Mouse (Mus musculus) small intestine, adult 2 months (tissue): ENCODE data around the gene A630095N17Rik. TPM values are rescaled to one million over a fixed set of nuclear protein-coding genes. Genes with fewer than 3 reads are reported as not detected.
A peak's percentile ranks its signal among the peaks of the same experiment; 100 is the strongest.

ENCODE experiments used
- H3K27ac ChIP-seq: fragments of 200-500 bp; 2 replicates; pipeline ENCODE4 v1.5.1; 2012; ENCODE audit warnings: low read depth, low read length, control low read depth, inconsistent platforms; ENCODE audit not compliant: insufficient read depth
- H3K27me3 ChIP-seq: fragments of 200-500 bp; 2 replicates; pipeline ENCODE4 v1.6.1; 2012; ENCODE audit warnings: mild to moderate bottlenecking, moderate library complexity, low read length, inconsistent platforms; ENCODE audit not compliant: control insufficient read depth, insufficient read depth
- H3K36me3 ChIP-seq: fragments of 200-500 bp; 2 replicates; pipeline ENCODE4 v1.6.1; 2012; ENCODE audit warnings: mild to moderate bottlenecking, low read length, control low read depth, inconsistent platforms; ENCODE audit not compliant: control insufficient read depth, insufficient read depth
- H3K4me1 ChIP-seq: fragments of 200-500 bp; 2 replicates; pipeline ENCODE4 v1.6.1; 2012; ENCODE audit warnings: low read length, inconsistent platforms, mixed read lengths; ENCODE audit not compliant: control insufficient read depth, insufficient read depth, insufficient read length
- H3K4me3 ChIP-seq: fragments of 200-500 bp; 2 replicates; pipeline ENCODE4 v1.5.1; 2012; ENCODE audit warnings: low read depth, mild to moderate bottlenecking, control low read depth, inconsistent platforms, low read length, moderate library complexity
- CTCF ChIP-seq: fragments of 200-500 bp; IDR thresholded peaks from 2 replicates; pipeline ENCODE4 v1.5.1; 2012; ENCODE audit warnings: low read depth, mild to moderate bottlenecking, control low read depth, inconsistent platforms, low read length, moderate library complexity, mixed read lengths; ENCODE audit not compliant: insufficient replicate concordance, insufficient read length; ENCODE audit errors: extremely low read depth
- POLR2A ChIP-seq: fragments of 200-500 bp; IDR thresholded peaks from 2 replicates; pipeline ENCODE4 v1.6.1; 2012; ENCODE audit warnings: low read depth, mild to moderate bottlenecking, control low read depth, inconsistent platforms, low read length, moderate library complexity
- WGBS: fragments of 180-500 bp; shearing (Covaris S2); methylation state at CpG from one replicate; pipeline ENCODE4 v1.1.7; 2018; 5-methylcytosine and 5-hydroxymethylcytosine counted together
- polyA plus RNA-seq: library from polyadenylated mRNA; depleted of rRNA; stranded (reverse); fragments of >200 nt; gene quantifications from 2 replicates; pipeline ENCODE4 v1.2.3, GENCODE M21; 2012; rRNA removed

The A630095N17Rik gene
- polyA plus RNA-seq, 1 experiment: not detected

- no peak overlapping the region for H3K27ac ChIP-seq
- peaks cover 42% of the 10 kb centered on the region for H3K36me3 ChIP-seq
- no peak overlapping the region for H3K4me3 ChIP-seq
- TF ChIP-seq CTCF: no peak
- no peak for TF ChIP-seq POLR2A
- 92% methylated on average over 4 of the region's 4 CpGs for WGBS
- H3K4me1 ChIP-seq: peaks cover 12% of the 10 kb centered on the region
- H3K27me3 ChIP-seq: no peaks in the 10 kb centered on the region
Measured at GRCm38 (mm10) chr1:75181377-75181870, 50.5 kb downstream of the A630095N17Rik start.

GRCm38 (mm10) chr1:75180741-75181140 lies 51.2 kb downstream of the A630095N17Rik start:
- Histone ChIP-seq H3K27ac (peak overlapping the region; percentile 35; the same call in 1 of the 2 replicates), H3K36me3 (peaks cover 36% of the 10 kb centered on the region), H3K4me3 (no peak overlapping the region), H3K27me3 (no peaks in the 10 kb centered on the region), H3K4me1 (peaks cover 12% of the 10 kb centered on the region)
- 15% methylated on average over 7 of the region's 7 CpGs for WGBS
- no peak for TF ChIP-seq POLR2A
- TF ChIP-seq CTCF: no peak

- peak within 1 kb of the TSS; percentile 35; the same call in 1 of the 2 replicates for H3K27ac ChIP-seq
- WGBS: under 1% methylated on average over 31 of the region's 31 CpGs
Measured at GRCm38 (mm10) chr1:75180105-75180590, 51.8 kb downstream of the A630095N17Rik start, which contains the start of gene Abcb6. Gene Abcb6 (minus strand): TSS chr1:75180392.

GRCm38 (mm10) chr1:75179334-75180104 lies 52.4 kb downstream of the A630095N17Rik start:
- H3K36me3 ChIP-seq: peaks cover 27% of the 10 kb centered on the region
- TF ChIP-seq CTCF (no peak), POLR2A (no peak)
- no peak overlapping the region for H3K27ac ChIP-seq
- peaks cover 12% of the 10 kb centered on the region for H3K4me1 ChIP-seq
- H3K4me3 ChIP-seq: peak overlapping the region; percentile 82
- H3K27me3 ChIP-seq: no peaks in the 10 kb centered on the region
- WGBS: 2% methylated on average over 23 of the region's 23 CpGs

More at GRCm38 (mm10) chr1:75180105-75180590, 51.8 kb downstream of the A630095N17Rik start, which contains the start of gene Abcb6:
- no peaks in the 10 kb centered on the region for H3K27me3 ChIP-seq
- peaks cover 31% of the 10 kb centered on the region for H3K36me3 ChIP-seq
- TF ChIP-seq CTCF (no peak), POLR2A (0 out of 2 replicates have a peak, but pooled peaks have one; percentile 20)
- H3K4me1 ChIP-seq: peaks cover 12% of the 10 kb centered on the region
- H3K4me3 ChIP-seq: peak within 1 kb of the TSS; percentile 82

Other genes with a start within 250 kb of the A630095N17Rik start
- 0.86 and 2.0 TPM in 2 replicates for gene Nhej1, start 106.9 kb downstream of the A630095N17Rik start, polyA plus RNA-seq
- gene Slc23a3, start 98.2 kb downstream of the A630095N17Rik start, polyA plus RNA-seq: 1.2 TPM in 2 replicates
- 31.5 and 90.4 TPM in 2 replicates for gene Cnppd1, start 89.4 kb downstream of the A630095N17Rik start, polyA plus RNA-seq
- 47.4 and 113 TPM in 2 replicates for gene Retreg2, start 89.3 kb downstream of the A630095N17Rik start, polyA plus RNA-seq
- 45.0 and 106 TPM in 2 replicates for gene Zfand2b, start 63.5 kb downstream of the A630095N17Rik start, polyA plus RNA-seq
- 15.0 and 22.1 TPM in 2 replicates for gene Abcb6, start 51.7 kb downstream of the A630095N17Rik start, polyA plus RNA-seq
- gene Ankzf1, start 40.0 kb downstream of the A630095N17Rik start, polyA plus RNA-seq: 5.5 and 16.2 TPM in 2 replicates
- gene Atg9a, start 39.9 kb downstream of the A630095N17Rik start, polyA plus RNA-seq: 48.3 and 148 TPM in 2 replicates
- 0.74 and 1.1 TPM in 2 replicates for gene Glb1l, start 21.3 kb downstream of the A630095N17Rik start, polyA plus RNA-seq
- gene Stk16, start 21.3 kb downstream of the A630095N17Rik start, polyA plus RNA-seq: 147 and 193 TPM in 2 replicates
- 107 and 188 TPM in 2 replicates for gene Tuba4a, start 12.2 kb downstream of the A630095N17Rik start, polyA plus RNA-seq
- 13.3 and 21.3 TPM in 2 replicates for gene Dnajb2, start 4.3 kb upstream of the A630095N17Rik start, polyA plus RNA-seq
- gene Ptprn, start 32.4 kb upstream of the A630095N17Rik start, polyA plus RNA-seq: 2.8 and 6.2 TPM in 2 replicates
- gene Resp18, start 46.3 kb upstream of the A630095N17Rik start, polyA plus RNA-seq: 1.8 and 6.2 TPM in 2 replicates
- gene Dnpep, start 85.9 kb upstream of the A630095N17Rik start, polyA plus RNA-seq: 157 and 865 TPM in 2 replicates
- gene Des, start 128.2 kb upstream of the A630095N17Rik start, polyA plus RNA-seq: 152 and 216 TPM in 2 replicates
- 21.5 and 23.2 TPM in 2 replicates for gene Speg, start 143.2 kb upstream of the A630095N17Rik start, polyA plus RNA-seq
- 121 and 187 TPM in 2 replicates for gene Gmppa, start 203.8 kb upstream of the A630095N17Rik start, polyA plus RNA-seq
- 0.05 TPM in 1 of 2 replicates, not detected in the other for gene Asic4, start 218.3 kb upstream of the A630095N17Rik start, polyA plus RNA-seq
- gene Chpf, start 247.2 kb upstream of the A630095N17Rik start, polyA plus RNA-seq: 29.8 and 40.2 TPM in 2 replicates
- 2.7 and 3.6 TPM in 2 replicates for gene Tmem198, start 247.4 kb upstream of the A630095N17Rik start, polyA plus RNA-seq